Mouse (Mus musculus) small intestine, adult 2 months (tissue): ENCODE results near the gene Rab6b. TPM values are rescaled to one million over a fixed set of nuclear protein-coding genes. Genes with fewer than 3 reads are reported as not detected.

Experiments
- H3K27ac ChIP-seq: fragments of 200-500 bp; 2 replicates; pipeline ENCODE4 v1.5.1; 2012; ENCODE audit warnings: low read depth, low read length, control low read depth, inconsistent platforms; ENCODE audit not compliant: insufficient read depth
- H3K27me3 ChIP-seq: fragments of 200-500 bp; 2 replicates; pipeline ENCODE4 v1.6.1; 2012; ENCODE audit warnings: mild to moderate bottlenecking, moderate library complexity, low read length, inconsistent platforms; ENCODE audit not compliant: control insufficient read depth, insufficient read depth
- H3K36me3 ChIP-seq: fragments of 200-500 bp; 2 replicates; pipeline ENCODE4 v1.6.1; 2012; ENCODE audit warnings: mild to moderate bottlenecking, low read length, control low read depth, inconsistent platforms; ENCODE audit not compliant: control insufficient read depth, insufficient read depth
- H3K4me1 ChIP-seq: fragments of 200-500 bp; 2 replicates; pipeline ENCODE4 v1.6.1; 2012; ENCODE audit warnings: low read length, inconsistent platforms, mixed read lengths; ENCODE audit not compliant: control insufficient read depth, insufficient read depth, insufficient read length
- H3K4me3 ChIP-seq: fragments of 200-500 bp; 2 replicates; pipeline ENCODE4 v1.5.1; 2012; ENCODE audit warnings: low read depth, mild to moderate bottlenecking, control low read depth, inconsistent platforms, low read length, moderate library complexity
- CTCF ChIP-seq: fragments of 200-500 bp; IDR thresholded peaks from 2 replicates; pipeline ENCODE4 v1.5.1; 2012; ENCODE audit warnings: low read depth, mild to moderate bottlenecking, control low read depth, inconsistent platforms, low read length, moderate library complexity, mixed read lengths; ENCODE audit not compliant: insufficient replicate concordance, insufficient read length; ENCODE audit errors: extremely low read depth
- POLR2A ChIP-seq: fragments of 200-500 bp; IDR thresholded peaks from 2 replicates; pipeline ENCODE4 v1.6.1; 2012; ENCODE audit warnings: low read depth, mild to moderate bottlenecking, control low read depth, inconsistent platforms, low read length, moderate library complexity
- WGBS: fragments of 180-500 bp; shearing (Covaris S2); methylation state at CpG from one replicate; pipeline ENCODE4 v1.1.7; 2018; 5-methylcytosine and 5-hydroxymethylcytosine counted together
- polyA plus RNA-seq: library from polyadenylated mRNA; depleted of rRNA; stranded (reverse); fragments of >200 nt; gene quantifications from 2 replicates; pipeline ENCODE4 v1.2.3, GENCODE M21; 2012; rRNA removed

Gene Rab6b
- polyA plus RNA-seq, 1 experiment: 11.6 TPM

DNA sequence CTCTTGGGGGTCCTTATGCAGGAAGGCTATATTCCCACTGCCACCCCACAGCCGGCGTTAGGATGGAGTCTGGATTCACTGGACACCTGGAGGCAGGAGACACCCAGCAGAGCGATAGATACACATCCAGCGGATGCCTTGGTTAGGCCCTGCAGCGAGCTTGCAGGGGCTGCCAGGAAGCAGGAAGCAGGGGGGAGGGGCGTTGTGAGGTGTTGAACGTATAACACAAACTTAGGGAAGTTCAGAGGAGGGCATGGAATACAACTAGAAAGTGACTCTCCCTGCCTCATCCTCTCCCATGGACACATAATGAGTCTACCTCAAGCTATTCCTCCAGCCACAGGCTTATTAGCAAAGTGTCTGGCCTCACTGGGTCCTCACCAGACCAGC lies 121.4 kb downstream of the Rab6b start:
- 82% methylated on average over 7 of the region's 7 CpGs for WGBS
- Histone ChIP-seq H3K27ac (no peak overlapping the region), H3K4me3 (no peak overlapping the region), H3K27me3 (no peaks in the 10 kb centered on the region), H3K4me1 (peaks cover 8% of the 10 kb centered on the region), H3K36me3 (no peaks in the 10 kb centered on the region)
- no peak for TF ChIP-seq POLR2A
- TF ChIP-seq CTCF: no peak

DNA sequence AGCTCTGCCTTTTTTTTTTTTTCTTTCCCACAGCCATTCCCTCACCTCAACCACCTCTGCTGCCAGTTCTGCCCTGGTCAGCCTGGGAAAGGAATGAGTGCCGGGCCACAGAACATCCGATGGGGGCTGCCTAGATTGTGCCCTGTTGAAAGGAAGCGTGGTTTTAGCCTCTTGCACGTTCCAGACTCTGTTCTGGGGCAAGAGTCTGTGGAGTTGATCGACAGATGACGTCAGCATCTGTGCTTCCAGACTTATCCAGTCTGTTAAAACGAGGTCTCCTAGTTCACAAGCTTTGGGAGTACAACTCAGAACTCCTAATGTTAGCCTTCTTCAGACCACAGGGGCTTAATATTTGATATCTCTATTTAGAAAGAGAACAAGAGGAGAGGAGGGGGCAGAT lies 122.5 kb downstream of the Rab6b start:
- no peak overlapping the region for H3K27ac ChIP-seq
- peaks cover 8% of the 10 kb centered on the region for H3K4me1 ChIP-seq
- H3K27me3 ChIP-seq: no peaks in the 10 kb centered on the region
- WGBS: 65% methylated on average over 7 of the region's 7 CpGs
- H3K36me3 ChIP-seq: no peaks in the 10 kb centered on the region
- TF ChIP-seq POLR2A (no peak), CTCF (no peak)
- H3K4me3 ChIP-seq: no peak overlapping the region

DNA sequence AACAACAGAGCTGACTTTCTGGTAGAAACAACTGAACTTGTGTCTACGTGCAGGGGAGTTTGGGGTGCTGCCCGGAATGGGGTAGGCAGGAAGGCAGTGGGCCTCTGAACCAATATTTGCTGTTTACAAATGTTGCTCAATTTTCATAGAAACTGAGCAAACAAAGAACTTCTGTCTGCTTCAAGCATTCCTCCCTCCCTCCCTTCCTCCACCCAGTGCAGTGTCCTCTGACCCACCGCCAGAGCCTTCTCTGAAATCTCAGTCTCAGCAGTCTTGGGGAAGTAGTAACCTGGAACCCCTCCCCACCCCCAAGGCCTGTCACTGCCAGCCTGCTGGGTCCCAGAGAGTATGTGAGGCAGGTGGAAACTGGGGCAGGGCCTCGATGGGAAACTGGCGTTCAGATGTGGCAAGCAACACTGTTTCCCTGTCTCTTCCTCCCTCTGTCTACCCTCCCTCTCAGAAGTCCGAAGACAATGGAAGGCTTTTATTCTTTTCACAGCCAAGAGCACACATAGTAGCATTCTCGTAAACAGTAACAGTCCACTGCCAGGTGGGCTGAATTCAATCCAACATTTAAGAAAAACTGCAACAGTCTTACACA lies 123.1 kb downstream of the Rab6b start:
- H3K4me3 ChIP-seq: no peak overlapping the region
- TF ChIP-seq CTCF: no peak
- no peak for TF ChIP-seq POLR2A
- peaks cover 8% of the 10 kb centered on the region for H3K4me1 ChIP-seq
- WGBS: 36% methylated on average over 7 of the region's 7 CpGs
- H3K27me3 ChIP-seq: no peaks in the 10 kb centered on the region
- no peaks in the 10 kb centered on the region for H3K36me3 ChIP-seq
- H3K27ac ChIP-seq: no peak overlapping the region

Other genes starting within 250 kb of the Rab6b start
- 38.0 and 84.7 TPM in 2 replicates for gene Slco2a1, start 123.1 kb upstream of the Rab6b start, polyA plus RNA-seq
- gene Srprb, start 90.3 kb downstream of the Rab6b start, polyA plus RNA-seq: 23.0 and 36.4 TPM in 2 replicates
- gene Gm20425, start 118.5 kb downstream of the Rab6b start, polyA plus RNA-seq: 0.72 and 1.5 TPM in 2 replicates
- 17.3 and 19.6 TPM in 2 replicates for gene Trf, start 118.7 kb downstream of the Rab6b start, polyA plus RNA-seq
- gene 1300017J02Rik, start 193.3 kb downstream of the Rab6b start, polyA plus RNA-seq: 0.05 TPM in 1 of 2 replicates, not detected in the other
- 3.7 and 7.4 TPM in 2 replicates for gene Topbp1, start 193.4 kb downstream of the Rab6b start, polyA plus RNA-seq